Mouse (Mus musculus): ENCODE measurements at regions not wholly inside any gene's neighbourhood (a gene's known extent, or its start where the extent isn't known, plus 50 kb on each side); places are given as distances from the start of the nearest gene placed in this dataset.
A peak's percentile ranks its signal among the peaks of the same experiment; 100 is the strongest.

- intact Hi-C loops (cut with DNase I), result no loop called here
- no peak for DNase-seq (ENCODE audit: low spot score)
Measured at GRCm38 (mm10) chrX:13014051-13014450, 57.2 kb upstream of the Usp9x start.

GRCm38 (mm10) chrX:13013086-13013485 is 58.2 kb upstream of the Usp9x start:
- intact Hi-C loops (cut with DNase I), result no loop called here
- DNase-seq (ENCODE audit: low spot score), result no peak

- no peak for DNase-seq (ENCODE audit: low spot score)
- intact Hi-C loops (cut with DNase I), result no loop called here
Measured at GRCm38 (mm10) chrX:12990777-12991176, 80.5 kb upstream of the Usp9x start.

- DNase-seq (ENCODE audit: low spot score), result no peak
- intact Hi-C loops (cut with DNase I), result no loop called here
Measured at GRCm38 (mm10) chrX:12977676-12978075, 93.6 kb upstream of the Usp9x start.

GRCm38 (mm10) chrX:12968979-12969746 is 102.1 kb upstream of the Usp9x start:
- intact Hi-C loops (cut with DNase I), result no loop called here

GRCm38 (mm10) chrX:12959467-12960314 is 111.6 kb upstream of the Usp9x start:
- intact Hi-C loops (cut with DNase I), result no loop called here
- peak; percentile 4 for DNase-seq (ENCODE audit: low spot score)

More at GRCm38 (mm10) chrX:12968979-12969746, 102.1 kb upstream of the Usp9x start:
- no peak for DNase-seq (ENCODE audit: low spot score)

GRCm38 (mm10) chrX:12958873-12959272 is 112.4 kb upstream of the Usp9x start:
- intact Hi-C loops (cut with DNase I), result no loop called here
- DNase-seq (ENCODE audit: low spot score), result no peak

- intact Hi-C loops (cut with DNase I), result no loop called here
- no peak for DNase-seq (ENCODE audit: low spot score)
Measured at GRCm38 (mm10) chrX:12950928-12951660, 120.2 kb upstream of the Usp9x start.

- no peak for DNase-seq (ENCODE audit: low spot score)
- intact Hi-C loops (cut with DNase I), result loop anchor here (10.0 kb wide), 1 partner anchor 92 kb away; no protein-coding TSS in a partner anchor
Measured at GRCm38 (mm10) chrX:12942451-12942850, 128.8 kb upstream of the Usp9x start.

GRCm38 (mm10) chrX:12936406-12937172 is 134.7 kb upstream of the Usp9x start:
- DNase-seq (ENCODE audit: low spot score), result peak; percentile 12
- intact Hi-C loops (cut with DNase I), result no loop called here

- no peak for DNase-seq (ENCODE audit: low spot score)
- intact Hi-C loops (cut with DNase I), result no loop called here
Measured at GRCm38 (mm10) chrX:12933294-12933807, 137.9 kb upstream of the Usp9x start.

GRCm38 (mm10) chrX:12930242-12930641 is 141.1 kb upstream of the Usp9x start:
- no peak for DNase-seq (ENCODE audit: low spot score)
- intact Hi-C loops (cut with DNase I), result no loop called here

GRCm38 (mm10) chrX:12927797-12928589 is 143.3 kb upstream of the Usp9x start:
- intact Hi-C loops (cut with DNase I), result no loop called here
- DNase-seq (ENCODE audit: low spot score), result no peak

- intact Hi-C loops (cut with DNase I), result no loop called here
- no peak for DNase-seq (ENCODE audit: low spot score)
Measured at GRCm38 (mm10) chrX:12924705-12925644, 146.3 kb upstream of the Usp9x start.

GRCm38 (mm10) chrX:12919576-12919975 is 151.7 kb upstream of the Usp9x start:
- intact Hi-C loops (cut with DNase I), result no loop called here

GRCm38 (mm10) chrX:12917105-12917504 is 154.2 kb upstream of the Usp9x start:
- intact Hi-C loops (cut with DNase I), result no loop called here
- no peak for DNase-seq (ENCODE audit: low spot score)

More at GRCm38 (mm10) chrX:12919576-12919975, 151.7 kb upstream of the Usp9x start:
- no peak for DNase-seq (ENCODE audit: low spot score)

GRCm38 (mm10) chrX:12916684-12917083 is 154.6 kb upstream of the Usp9x start:
- no peak for DNase-seq (ENCODE audit: low spot score)
- intact Hi-C loops (cut with DNase I), result no loop called here

GRCm38 (mm10) chrX:12900256-12900655 is 138.4 kb upstream of the Med14 start:
- intact Hi-C loops (cut with DNase I), result no loop called here
- DNase-seq (ENCODE audit: low spot score), result no peak
